Mouse (Mus musculus): ENCODE measurements around the gene Hyls1.
"Not testable (repeated sequence)": the region's sequence is repeated elsewhere in the genome, so short reads cannot be mapped to it uniquely, and the experiment has no call there.

Gene Hyls1

DNA sequence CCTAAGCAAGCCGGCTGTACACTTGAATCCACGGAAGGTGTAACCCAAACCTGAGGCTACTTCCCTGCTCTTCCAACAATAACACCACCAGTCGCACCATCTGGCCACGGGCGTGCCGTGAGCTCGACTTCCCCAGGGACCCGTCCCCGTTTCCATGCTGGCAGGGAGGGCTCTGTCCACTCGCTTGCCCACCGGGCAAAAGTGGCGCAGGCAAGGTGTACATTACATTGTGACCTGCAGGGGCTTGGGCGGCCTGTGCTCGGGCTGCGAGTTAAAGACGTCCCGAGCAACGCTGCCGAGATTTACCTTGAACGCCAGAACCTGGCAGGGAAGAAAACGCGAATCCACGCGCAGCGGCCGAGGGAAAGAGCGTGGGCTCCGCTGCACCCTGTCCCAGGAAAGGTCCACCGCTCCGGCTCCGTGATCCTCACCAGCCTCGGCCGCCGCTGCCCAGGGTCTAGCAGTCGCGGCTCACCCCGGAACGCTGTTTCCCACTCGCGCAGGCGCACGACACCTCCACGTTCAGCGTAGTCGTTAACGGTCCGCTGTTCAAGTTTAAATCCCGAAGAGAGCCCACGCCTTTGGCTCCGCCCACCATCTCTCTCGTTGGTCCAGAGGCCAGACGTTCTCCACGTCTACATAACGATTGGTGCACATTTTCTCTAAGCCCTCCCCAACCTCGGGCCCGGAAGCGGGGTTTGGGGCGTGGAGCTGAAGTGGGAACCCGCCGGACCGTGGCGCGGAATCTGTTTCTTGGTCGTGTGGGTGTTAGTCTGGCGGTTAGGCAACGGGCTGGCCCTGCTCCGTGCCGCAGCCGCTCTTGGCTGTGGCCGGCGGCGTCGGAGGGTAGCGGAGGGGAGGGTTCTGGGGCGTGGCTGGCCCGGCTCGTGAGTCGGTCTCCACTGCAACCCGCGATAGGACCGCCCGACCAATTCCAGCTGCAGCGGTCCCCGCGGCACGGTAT lies at the start of gene Hyls1, which contains the start of gene Pate2:
Gene Hyls1 (minus strand): TSS at position 828 of the 964 bp plus-strand sequence.
Gene Pate2 (plus strand): TSS at position 714 of the 964 bp plus-strand sequence.
- in situ Hi-C loops (cut with MboI, MseI): loop anchor here (10.0 to 25.0 kb wide), 2 partner anchors 455 to 1667 kb away; partner anchors contain the start of gene St3gal4 (in 1 of the 2)

GRCm38 (mm10) chr9:35616784-35617183 lies 46.6 kb upstream of the Hyls1 start:
- in situ Hi-C loops (cut with MboI, MseI): not testable (repeated sequence)

GRCm38 (mm10) chr9:35614005-35614404 lies 43.8 kb upstream of the Hyls1 start:
- in situ Hi-C loops (cut with MboI, MseI): no loop called here

DNA sequence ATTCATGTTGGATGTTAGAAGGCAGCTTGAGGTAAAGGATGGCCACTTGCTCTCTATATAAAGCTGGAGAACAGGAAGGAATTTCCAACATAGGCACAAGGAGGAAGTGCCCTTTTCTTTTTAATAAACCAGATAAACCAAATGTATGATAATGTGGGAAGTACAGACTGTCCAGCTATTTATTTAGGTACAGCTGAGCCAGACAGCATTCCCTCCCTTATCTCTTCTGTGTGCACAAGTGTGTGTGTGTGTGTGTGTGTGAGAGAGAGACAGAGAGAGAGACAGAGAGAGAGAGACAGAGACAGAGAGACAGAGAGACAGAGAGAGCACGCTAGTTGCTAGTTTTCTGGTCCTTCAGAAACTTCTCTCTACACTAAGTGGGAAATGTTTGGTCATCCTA lies 41.6 kb upstream of the Hyls1 start, which contains the start of gene Pate4:
Gene Pate4 (minus strand): TSS at position 101 of the 400 bp plus-strand sequence.
- in situ Hi-C loops (cut with MboI, MseI): no loop called here

- in situ Hi-C loops (cut with MboI, MseI): no loop called here
Observed at GRCm38 (mm10) chr9:35607647-35608405, 37.6 kb upstream of the Hyls1 start.

GRCm38 (mm10) chr9:35592903-35593302 lies 22.7 kb upstream of the Hyls1 start:
- in situ Hi-C loops (cut with MboI, MseI): no loop called here

DNA sequence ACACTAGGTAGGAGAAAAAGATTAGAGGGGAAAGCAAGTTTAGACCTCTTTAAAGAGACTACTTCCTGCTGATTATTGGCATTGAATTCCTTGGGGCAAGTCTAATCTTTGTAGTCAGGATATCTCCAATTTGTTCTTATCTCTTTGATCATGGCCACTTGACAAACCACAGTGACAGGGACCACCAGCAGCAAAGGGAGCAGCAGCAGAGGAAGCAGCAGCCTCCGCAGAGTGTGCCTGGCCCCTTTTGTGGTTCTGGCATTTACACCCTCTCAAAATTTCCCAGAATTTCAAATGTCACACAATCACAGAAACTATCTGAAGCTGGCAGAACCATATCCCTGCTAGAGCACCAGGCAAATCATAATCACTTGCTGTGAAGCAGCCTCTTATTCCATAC lies 17.5 kb upstream of the Hyls1 start:
- in situ Hi-C loops (cut with MboI, MseI): loop anchor here in 1 of 2 experiments (10.0 kb wide), 1 partner anchor 1117 kb away; no protein-coding TSS in a partner anchor

- in situ Hi-C loops (cut with MboI, MseI): loop anchor here in 1 of 2 experiments (25.0 kb wide), 1 partner anchor 1663 kb away; no protein-coding TSS in a partner anchor
Observed at GRCm38 (mm10) chr9:35574416-35574815, 4.2 kb upstream of the Hyls1 start.

DNA sequence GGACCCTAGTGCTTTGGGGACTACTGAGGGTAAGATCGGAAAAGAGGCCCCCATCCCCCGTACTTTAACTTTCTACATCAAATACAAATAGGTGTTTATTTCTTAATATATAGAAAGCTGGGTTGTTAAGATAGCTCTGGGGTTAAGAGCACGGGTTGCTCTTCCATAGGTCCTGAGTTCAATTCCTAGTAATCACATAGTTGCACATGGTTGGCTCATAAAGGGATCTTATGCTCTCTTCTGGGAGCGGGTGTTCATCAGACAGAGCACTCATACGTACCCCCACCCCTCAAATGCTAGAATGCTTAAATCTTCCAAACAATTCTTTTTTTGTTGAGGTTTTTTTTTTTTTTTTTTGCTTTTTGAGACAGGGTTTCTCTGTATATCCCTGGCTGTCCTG lies 465 bp upstream of the Hyls1 start:
- in situ Hi-C loops (cut with MboI, MseI): loop anchor here in 1 of 2 experiments (25.0 kb wide), 1 partner anchor 1667 kb away; no protein-coding TSS in a partner anchor

DNA sequence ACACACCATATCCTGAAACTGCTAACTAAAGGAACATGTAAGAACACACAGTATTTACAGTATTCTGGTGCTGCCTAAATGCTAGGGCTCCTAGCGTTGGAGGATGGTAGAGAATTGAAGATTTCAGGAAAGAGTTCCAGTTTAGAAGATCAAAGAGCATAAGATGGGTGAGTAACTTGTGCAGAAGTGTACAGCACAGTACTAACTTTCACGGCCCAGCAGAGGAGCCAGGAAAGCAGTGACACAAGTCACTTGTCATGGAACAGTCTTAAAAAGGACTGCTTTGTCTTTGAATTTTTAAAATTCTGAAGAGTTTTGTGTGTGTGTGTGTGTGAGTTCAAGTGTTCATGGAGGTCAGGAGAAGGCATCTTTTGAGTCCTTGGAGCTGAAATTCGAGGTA lies 2.2 kb downstream of the Hyls1 start:
- in situ Hi-C loops (cut with MboI, MseI): loop anchor here (10.0 to 25.0 kb wide), 2 partner anchors 453 to 1669 kb away; partner anchors contain the start of gene St3gal4 (in 1 of the 2)

DNA sequence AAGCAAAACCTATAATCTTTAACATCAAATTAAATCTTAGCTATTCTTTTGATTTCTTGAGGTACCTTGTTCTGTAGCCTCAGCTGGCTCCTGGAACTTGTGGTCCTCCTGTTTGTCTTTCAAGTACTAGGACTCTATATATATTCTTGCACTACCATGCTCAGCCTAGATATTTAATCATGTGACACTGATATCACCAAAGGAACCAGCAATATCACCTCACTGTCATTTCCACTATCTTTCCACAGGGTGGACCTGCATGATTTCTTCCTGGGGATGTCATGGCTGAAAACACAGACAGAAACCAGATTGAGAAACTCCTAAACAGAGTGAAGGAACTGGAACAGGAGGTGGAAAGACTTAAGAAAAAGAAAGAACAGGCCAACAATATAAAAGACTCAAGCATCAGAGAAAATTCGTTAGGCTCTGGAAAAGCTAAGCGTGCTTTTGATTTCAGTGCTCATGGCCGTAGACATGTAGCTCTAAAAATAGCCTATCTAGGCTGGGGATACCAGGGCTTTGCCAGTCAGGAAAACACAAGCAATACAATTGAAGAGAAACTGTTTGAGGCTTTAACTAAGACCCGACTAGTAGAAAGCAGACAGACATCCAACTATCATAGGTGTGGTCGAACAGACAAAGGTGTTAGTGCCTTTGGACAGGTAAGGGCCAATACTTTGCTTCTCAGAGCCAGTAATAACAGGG lies 5.5 kb downstream of the Hyls1 start:
- in situ Hi-C loops (cut with MboI, MseI): loop anchor here (10.0 to 25.0 kb wide), 2 partner anchors 450 to 1673 kb away; partner anchors contain the start of gene St3gal4 (in 1 of the 2)

GRCm38 (mm10) chr9:35561583-35561982 lies 8.6 kb downstream of the Hyls1 start:
- in situ Hi-C loops (cut with MboI, MseI): loop anchor here (10.0 to 25.0 kb wide), 2 partner anchors 447 to 1676 kb away; partner anchors contain the start of gene St3gal4 (in 1 of the 2)

DNA sequence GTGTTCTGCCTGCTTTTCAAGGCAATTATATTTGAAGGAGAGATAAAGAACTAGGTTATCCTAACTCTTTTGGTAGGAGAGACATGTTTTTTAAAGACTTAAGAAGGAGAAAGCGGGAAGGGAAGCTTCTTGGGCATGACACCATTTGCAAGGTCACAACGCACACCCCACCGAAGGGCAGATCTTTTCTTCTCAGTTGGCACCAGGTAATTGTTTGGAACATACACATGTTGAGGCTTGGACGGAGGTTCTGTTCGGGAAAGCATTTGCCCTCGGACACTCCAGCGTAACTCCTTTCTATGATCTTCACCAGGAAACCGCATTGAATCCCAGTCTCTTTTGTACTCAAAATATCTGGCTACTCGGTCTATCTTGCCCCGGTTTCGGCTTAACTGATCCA lies 9.1 kb downstream of the Hyls1 start:
- in situ Hi-C loops (cut with MboI, MseI): loop anchor here (10.0 to 25.0 kb wide), 2 partner anchors 446 to 1676 kb away; partner anchors contain the start of gene St3gal4 (in 1 of the 2)

- in situ Hi-C loops (cut with MboI, MseI): loop anchor here in 1 of 2 experiments (25.0 kb wide), 1 partner anchor 1678 kb away; no protein-coding TSS in a partner anchor
Observed at GRCm38 (mm10) chr9:35559009-35559890, 10.9 kb downstream of the Hyls1 start.

DNA sequence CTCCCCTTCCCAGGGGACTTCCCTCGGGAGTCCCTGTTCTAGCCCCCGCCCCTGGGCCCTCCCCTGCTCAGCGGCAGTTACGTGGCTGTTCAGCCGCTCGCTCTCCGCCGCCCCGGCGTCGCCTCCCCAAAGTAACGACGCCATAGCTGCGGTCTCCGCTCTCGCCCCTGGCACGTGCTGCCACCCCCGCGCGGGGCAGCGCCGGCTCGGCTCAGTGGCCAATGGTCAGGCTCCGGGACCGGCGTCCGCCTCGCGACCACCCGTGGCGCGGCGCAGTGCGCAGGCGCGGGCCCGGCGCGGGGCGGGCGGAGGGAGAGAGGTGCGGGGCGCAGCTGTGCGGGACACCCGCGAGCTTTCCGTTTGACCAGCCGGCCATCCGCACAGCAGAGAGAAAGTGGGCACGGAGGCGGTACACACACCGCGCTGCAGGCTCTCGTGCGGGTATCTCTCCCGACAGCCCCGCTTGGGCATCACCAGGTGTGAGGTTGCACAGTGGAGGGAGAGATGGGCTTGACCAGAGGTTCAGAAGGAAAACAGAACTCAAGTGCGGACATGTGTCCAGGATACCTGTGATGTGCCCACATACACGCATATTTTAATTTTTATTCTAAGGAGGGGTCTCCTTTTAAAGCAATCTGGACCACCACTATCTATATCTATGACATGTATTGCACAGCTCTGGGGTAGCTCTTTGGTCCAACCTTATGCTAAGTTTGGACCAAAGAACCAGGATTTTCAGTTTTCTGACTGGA lies 11.8 kb downstream of the Hyls1 start, which contains the start of the genes Ddx25 and Pus3:
Gene Ddx25 (minus strand): TSS at position 272 of the 752 bp plus-strand sequence.
Gene Pus3 (plus strand): TSS at position 339 of the 752 bp plus-strand sequence.
- in situ Hi-C loops (cut with MboI, MseI): loop anchor here in 1 of 2 experiments (25.0 kb wide), 1 partner anchor 1679 kb away; no protein-coding TSS in a partner anchor

GRCm38 (mm10) chr9:35556494-35557102 lies 13.6 kb downstream of the Hyls1 start:
- in situ Hi-C loops (cut with MboI, MseI): loop anchor here in 1 of 2 experiments (25.0 kb wide), 1 partner anchor 1681 kb away; no protein-coding TSS in a partner anchor

- in situ Hi-C loops (cut with MboI, MseI): loop anchor here in 1 of 2 experiments (25.0 kb wide), 1 partner anchor 536 kb away; no protein-coding TSS in a partner anchor
Observed at GRCm38 (mm10) chr9:35548455-35548854, 21.7 kb downstream of the Hyls1 start.

GRCm38 (mm10) chr9:35546745-35547144 lies 23.5 kb downstream of the Hyls1 start:
- in situ Hi-C loops (cut with MboI, MseI): loop anchor here in 1 of 2 experiments (25.0 kb wide), 1 partner anchor 534 kb away; no protein-coding TSS in a partner anchor
